Mouse (Mus musculus): ENCODE measurements around the gene Metrnl.

GRCm38 (mm10) chr11:121748003-121748684 lies 46.8 kb downstream of the Metrnl start:
- no peak for TF ChIP-seq CTCF (IDR thresholded peaks at IDR 0.05; ENCODE audit: low read depth)
- no peak for TF ChIP-seq EP300 (optimal IDR thresholded peaks at IDR 0.05)

All from stomach, postnatal 0 days (tissue).